Mouse (Mus musculus): ENCODE measurements around the gene Adap1. TPM values are rescaled to one million over a fixed set of nuclear protein-coding genes. Genes with fewer than 3 reads are reported as not detected.

Adap1 gene
- total RNA-seq, 2 experiments from 2014 or later, result 23.8 to 47.0 TPM

DNA sequence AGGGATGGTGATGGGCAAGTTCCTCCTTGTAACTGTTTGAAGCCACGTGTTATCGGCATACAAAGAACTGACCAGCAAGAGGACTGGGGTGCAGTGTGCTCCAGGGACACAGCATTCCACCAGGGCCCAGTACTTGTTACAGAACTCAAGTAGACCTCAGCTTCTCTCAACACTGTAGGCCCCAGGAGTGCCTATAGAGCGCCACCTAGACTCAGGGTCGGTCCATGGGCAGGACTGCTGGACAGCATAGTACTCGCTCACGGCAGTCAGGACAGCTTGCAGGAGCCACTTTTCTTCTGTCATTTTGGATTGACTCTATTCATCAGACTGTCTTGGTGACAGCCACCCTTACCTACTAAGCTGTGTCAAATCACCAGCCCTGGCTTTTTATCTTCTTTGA is 70.5 kb downstream of the Adap1 start:
- ATAC-seq (replicated peaks; ENCODE audit: poor library complexity), result no peak

DNA sequence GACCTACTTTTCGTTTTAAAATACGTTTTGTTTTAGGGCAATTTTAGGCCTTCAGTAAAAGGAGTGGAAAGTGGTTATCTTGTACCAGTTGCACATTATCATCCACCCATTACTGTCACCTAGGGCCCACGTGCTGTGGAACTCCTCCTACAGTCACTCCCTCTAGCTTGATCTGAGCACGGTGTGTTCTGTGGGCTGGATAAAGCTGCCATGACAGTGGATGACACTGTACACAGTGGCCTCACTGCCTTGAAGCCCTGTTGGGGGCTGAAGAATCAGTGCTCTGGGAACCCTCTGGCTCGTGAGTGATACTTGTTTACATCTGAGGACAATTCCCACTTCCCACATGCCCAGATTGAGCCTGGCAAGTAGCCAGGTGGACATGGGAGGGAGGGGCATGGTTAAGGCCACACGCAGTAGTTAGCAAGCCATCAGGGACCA is 72.1 kb downstream of the Adap1 start:
- ATAC-seq (replicated peaks; ENCODE audit: poor library complexity), result peak; percentile 63

DNA sequence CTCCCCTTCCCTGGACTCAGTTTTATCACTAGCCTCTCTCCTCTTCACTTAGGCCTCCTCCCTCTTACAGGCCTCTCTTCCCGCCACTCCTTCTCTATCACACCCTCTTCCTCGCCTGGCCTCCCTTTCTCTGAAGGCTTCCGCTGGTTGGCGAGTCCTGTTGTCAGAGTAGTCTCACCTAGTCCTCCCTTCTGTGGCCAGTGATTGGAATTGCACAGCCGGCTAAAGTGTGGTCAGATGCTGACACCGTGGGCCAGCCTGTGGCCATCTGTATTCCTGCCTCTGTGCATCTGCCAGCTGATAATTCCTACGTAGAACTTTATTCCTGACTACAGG is 72.5 kb downstream of the Adap1 start:
- peak; percentile 42 for ATAC-seq (replicated peaks; ENCODE audit: poor library complexity)

DNA sequence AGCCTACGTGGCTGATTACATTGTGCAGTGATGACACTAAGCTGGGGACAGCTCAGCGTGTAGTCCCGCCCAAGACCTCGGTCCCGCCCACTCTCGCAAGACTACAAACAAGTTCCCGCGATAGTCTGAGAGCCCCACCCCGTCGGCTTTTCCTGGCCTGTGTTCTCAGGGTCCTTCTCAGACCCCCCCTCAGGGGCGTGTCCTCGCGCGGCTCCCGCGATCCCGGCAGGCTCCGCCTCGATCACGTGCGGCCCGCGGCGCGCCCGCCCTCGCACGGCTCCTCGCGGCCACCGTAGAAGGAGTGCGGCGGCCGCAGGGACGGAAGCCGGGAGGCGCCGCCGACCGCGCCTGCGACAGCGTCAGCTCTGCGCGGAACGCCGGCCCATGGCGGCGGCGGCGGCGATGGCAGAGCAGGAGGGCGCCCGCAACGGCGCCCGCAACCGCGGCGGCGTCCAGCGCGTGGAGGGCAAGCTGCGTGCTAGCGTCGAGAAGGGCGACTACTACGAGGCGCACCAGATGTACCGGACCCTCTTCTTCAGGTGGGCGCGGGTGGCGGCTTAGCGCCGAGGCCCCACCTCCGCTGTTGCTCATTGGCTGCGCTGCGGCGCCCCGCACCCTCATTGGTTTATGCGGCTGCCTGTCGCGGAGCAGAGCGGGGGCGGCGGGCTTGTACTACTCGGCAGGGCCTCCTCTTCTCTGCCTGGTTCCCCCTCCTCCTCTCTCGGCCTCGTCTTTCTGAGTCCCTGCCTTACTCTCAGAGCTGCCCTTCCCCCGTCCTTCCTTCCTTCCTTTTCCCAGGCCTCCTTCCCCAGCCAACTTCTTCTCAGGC is 73.1 kb downstream of the Adap1 start, which contains the start of gene Get4:
Gene Get4 (plus strand): TSS at position 244 of the 829 bp plus-strand sequence.
- peak; percentile 79 for ATAC-seq (replicated peaks; ENCODE audit: poor library complexity)

DNA sequence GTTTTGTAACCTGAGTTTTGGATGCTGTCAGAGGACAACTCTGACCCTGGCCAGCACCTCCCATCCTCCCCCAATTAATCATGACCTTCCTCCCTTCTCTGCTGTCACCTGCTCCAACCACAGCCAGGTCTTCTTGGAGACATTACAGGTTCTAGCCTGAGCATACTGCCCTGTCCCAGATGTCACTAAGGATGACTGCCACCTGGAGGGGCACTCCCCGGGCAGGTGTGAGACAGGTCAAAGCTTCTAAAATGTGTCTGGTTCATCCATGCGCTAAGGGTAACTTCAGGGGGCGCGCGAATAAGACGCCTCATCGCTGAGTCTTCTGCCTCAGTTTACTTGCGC is 73.7 kb downstream of the Adap1 start:
- peak; percentile 3; the same call in 1 of the 2 replicates for ATAC-seq (replicated peaks; ENCODE audit: poor library complexity)

DNA sequence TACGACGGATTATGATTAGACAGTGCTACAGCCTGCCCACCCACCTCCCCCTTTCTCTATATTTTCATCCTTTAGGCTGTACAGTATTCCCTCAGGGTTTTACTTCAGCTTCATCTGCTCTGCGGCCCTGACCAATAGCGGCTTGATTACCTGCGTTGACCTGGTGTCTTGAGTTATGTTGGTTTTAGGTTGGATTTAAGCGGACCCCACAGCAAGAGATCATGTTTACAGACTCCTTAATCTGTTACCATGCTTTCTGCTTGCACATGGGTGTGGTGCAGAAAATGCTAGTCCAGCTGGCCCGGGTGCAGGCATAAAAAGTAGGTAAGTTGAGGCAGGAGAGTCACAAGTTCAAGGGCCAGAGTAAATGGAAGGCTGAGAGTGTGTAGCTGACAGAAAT is 74.1 kb downstream of the Adap1 start:
- ATAC-seq (replicated peaks; ENCODE audit: poor library complexity), result no peak

DNA sequence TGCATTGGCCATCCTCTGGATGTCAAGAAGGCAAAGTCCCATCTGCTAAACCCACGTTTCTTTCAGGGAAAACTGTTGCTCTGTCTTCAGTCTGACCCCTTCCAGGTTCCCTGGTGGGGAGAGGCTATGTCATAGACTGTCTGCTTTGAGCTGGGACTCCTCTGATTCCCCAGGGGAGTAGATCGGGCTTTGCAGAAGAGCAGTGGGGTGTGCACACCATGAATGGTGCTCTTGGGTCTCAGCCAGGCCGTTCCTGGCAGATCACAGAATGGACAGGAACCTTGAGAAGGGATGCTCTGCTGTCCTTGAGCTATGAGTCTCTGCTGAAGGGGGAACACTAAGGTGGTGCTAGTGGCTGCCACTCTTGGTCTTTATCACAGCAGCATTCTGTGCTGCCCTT is 76.6 kb downstream of the Adap1 start:
- ATAC-seq (replicated peaks; ENCODE audit: poor library complexity), result no peak

DNA sequence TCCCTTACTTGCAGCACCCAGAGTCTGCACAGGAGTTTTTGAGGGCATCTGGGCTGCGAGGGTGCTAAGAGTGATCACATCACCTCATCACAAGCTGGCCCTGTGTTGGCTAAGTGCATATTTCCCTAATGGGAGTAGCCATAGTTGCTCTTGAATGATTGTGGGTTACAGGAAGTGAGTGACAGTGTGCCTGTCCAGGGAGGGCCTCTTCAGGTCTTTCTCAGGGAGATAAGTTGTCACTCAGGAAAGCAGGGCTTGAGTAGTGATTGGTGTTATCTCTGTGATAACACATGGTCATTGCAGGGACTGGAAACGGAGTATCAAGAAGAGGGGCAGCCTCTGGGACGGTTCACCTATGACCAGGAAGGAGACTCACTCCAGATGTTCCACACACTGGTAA is 77.7 kb downstream of the Adap1 start:
- no peak for ATAC-seq (replicated peaks; ENCODE audit: poor library complexity)

DNA sequence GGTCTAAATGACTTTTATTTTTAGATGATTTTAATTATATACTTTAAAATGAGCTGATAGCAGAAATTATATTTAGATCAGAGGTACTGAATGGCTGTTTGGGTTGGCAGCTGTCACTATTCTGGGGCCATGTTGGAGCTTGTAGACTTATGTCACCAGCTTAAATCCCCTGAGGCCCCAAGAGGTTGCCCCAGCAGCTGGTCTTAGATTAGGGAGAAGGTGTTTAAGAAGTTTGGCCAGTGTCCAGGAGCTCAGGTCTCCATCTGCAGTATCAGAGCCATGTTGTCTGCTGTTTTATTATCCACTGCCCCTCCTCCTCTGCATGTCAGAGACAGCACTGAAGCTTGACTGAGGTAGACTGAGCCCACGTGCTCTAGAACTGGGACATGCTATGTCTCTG is 82.0 kb downstream of the Adap1 start:
- peak; percentile 84 for ATAC-seq (replicated peaks; ENCODE audit: poor library complexity)

DNA sequence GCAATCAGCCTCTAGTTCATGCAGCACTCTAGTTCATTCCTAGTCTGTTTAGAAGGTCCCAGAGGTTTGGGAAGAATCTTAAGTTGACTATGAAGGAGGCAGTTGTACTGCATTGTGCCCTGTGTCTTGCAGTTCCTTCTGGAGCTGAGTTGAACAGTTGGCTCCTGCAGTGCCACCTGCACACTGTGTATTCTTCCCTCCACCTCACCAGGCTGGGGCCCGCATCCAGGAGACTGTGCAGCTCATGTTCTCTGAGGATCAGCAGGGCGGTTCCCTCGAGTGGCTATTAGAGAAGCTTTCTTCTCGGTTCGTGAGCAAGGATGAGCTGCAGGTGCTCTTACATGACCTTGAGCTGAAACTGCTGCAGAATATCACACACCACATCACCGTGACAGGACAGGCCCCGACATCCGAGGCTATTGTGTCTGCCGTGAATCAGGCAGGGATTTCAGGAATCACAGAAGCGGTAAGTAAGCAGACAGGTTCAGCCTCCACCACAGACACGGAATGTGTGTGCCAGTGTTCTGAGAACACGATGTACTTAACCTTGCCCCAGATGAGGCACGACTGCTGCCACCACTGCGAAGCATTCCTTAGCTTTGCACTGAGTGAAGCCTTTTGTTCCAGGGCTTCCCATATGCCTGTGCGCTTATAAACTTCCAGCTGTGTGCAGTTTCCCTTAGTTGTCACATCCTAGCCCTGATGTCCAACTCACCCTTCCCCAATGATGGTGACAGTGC is 84.2 kb downstream of the Adap1 start:
- ATAC-seq (replicated peaks; ENCODE audit: poor library complexity), result no peak

DNA sequence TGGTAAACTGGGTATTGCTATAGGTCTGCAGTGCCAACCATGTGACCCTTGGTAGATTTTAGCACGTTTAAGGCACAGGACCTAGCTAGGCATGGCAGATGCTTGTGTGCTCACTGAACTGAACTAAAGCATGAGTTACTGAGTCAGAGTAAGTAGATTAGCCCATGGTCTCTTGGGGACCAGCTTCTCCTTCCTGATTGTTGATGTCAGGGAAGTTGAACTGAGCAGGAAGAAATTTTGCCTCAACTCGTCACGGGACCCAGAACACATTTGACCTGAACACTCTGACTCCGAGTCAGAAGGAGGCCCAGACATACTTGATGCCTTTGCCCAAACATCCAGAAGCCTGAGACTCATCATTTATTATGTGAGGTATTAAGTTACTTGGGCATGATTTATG is 88.0 kb downstream of the Adap1 start:
- ATAC-seq (replicated peaks; ENCODE audit: poor library complexity), result no peak

DNA sequence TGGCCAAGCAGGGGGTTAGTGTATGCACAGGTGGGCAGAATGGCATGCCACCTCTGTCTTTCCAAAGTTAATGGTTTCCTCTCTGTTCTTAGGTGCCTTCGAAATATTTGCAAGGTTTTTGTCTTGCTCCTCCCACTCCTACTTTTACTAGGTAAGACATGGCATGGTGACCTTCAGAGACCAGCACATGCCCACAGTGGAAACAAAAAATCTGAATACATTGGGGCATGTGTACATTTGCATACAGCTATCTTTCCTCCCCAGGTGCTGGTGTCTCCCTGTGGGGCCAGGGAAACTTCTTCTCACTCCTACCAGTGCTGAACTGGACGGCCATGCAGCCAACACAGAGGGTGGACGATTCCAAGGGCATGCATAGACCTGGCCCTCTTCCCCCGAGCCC is 91.0 kb downstream of the Adap1 start:
- no peak for ATAC-seq (replicated peaks; ENCODE audit: poor library complexity)

DNA sequence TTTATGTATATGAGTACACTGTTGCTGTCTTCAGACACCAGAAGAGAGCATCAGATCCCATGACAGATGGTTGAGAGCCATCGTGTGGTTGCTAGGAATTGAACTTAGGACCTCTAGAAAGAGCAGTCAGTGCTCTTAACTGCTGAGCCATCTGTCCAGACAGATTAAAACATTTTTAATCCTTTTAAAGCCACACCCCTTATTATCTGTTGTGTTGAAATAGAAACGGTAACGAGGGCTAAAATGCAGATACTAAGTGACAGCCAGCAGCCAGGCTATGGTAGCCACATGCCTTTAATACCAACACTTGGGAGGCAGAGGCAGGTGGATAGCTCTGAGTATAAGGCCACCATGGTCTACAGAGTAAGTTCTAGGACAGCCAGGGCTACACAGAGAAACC is 93.3 kb downstream of the Adap1 start:
- ATAC-seq (replicated peaks; ENCODE audit: poor library complexity), result peak; percentile 80

DNA sequence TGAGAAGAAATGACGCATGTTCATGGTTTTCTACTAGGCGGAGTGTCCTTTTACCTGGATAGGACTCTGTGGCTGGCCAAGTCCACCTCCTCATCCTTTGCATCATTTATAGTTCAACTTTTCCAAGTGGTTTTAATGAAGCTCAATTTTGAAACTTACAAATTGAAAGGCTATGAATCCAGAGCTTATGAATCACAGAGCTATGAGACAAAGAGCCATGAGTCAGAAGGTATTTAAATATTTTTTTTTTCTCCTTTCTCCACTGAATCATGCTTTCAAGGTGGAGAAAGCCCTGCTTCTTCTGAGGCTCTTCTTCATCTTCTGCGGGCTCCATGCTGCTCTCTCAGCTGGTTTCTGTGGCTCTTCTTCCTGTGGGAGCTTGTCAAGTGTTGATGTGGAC is 95.7 kb downstream of the Adap1 start:
- no peak for ATAC-seq (replicated peaks; ENCODE audit: poor library complexity)

DNA sequence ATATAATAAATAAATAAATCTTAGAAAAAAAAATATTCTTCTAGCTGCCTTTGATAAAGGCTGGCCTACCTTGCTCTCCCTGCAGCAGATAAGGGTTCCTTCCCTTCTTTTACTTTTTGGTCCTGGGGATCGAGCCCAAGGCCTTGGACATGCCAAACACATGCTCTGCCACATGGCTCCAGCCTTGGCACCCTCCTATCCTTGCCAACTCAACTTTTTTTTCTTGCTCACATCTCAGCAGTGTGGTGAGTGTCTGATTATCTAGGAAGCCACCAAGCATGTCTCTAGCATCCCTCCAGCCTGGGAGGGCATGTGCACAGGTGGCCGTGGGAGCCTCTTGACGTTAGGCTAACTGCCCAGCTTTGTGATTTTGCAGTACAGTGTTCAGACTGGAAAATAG is 97.1 kb downstream of the Adap1 start:
- no peak for ATAC-seq (replicated peaks; ENCODE audit: poor library complexity)

DNA sequence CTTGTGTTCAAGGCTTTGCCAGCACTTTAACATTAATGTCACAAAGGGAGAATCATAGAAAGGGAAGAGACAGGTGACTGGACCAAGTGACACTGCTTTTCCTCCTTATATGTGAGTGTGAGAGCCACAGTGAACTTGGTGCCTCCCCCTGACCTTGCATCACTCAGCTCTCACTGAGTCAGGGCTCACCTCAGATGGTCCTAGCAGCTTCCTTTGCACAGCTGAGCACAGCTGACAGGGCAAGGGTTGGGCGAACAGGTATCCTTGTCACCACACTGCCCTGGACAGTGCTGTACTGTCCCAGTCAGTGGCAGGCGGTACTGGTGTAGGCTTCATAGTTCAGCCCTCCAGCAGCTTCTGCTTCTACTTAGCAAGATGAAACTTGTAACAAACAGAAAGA is 97.8 kb downstream of the Adap1 start:
- no peak for ATAC-seq (replicated peaks; ENCODE audit: poor library complexity)

DNA sequence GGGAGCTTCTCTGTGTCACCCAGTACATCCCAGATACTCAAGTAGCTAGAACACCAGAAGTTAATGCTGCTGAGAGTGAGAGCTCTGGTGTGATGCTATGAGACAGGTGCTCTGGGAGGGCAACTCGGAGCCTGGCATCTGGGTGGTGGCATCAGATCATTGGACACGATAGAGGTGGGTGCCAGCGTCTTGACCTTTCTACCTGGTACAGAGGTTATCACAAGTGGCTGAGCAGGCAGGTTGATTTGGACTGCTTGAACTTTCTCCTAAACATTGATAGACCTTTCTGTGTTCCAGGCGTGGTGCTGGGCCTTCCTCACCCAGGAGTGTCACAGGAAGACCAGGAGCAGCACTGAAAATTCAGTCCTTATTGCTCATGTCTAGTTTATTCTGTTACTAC is 98.2 kb downstream of the Adap1 start:
- no peak for ATAC-seq (replicated peaks; ENCODE audit: poor library complexity)

DNA sequence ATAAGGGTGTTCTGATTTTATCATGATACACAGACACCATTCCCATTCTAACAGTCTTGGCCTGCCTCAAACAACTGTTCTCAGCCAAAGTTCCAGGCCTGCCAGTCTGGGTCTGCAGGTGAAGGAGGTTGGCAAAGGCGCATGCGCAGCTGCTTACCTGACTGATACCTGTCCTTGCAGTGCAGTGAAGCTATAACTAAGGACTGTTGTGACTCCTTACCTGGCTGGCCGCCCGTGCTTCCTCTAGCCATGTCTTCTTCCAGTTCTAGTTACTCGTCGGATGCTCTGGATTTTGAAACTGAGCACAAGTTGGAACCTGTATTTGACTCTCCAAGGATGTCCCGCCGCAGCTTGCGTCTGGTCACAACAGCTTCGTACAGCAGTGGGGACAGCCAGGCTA is 102.1 kb downstream of the Adap1 start:
- ATAC-seq (replicated peaks; ENCODE audit: poor library complexity), result no peak
